Mouse (Mus musculus) stomach, embryonic 14.5 days (tissue): ENCODE measurements around the gene Chrm5. TPM values are rescaled to one million over a fixed set of nuclear protein-coding genes. Genes with fewer than 3 reads are reported as not detected.

Experiments
- ATAC-seq: fragments of 200-750 bp; cut with Nextera tagmentation; 2 replicates; pipeline ENCODE4 v1.8.0; 2017; ENCODE audit warnings: low read depth, moderate TSS enrichment; ENCODE audit not compliant: insufficient number of reproducible peaks, insufficient read depth, low FRiP score
- H3K27ac ChIP-seq: fragments of 300-500 bp; sonication (generic); 2 replicates; pipeline ENCODE4 v1.5.1; 2014; ENCODE audit warnings: mild to moderate bottlenecking, low read length, moderate library complexity, mixed read lengths
- H3K27me3 ChIP-seq: fragments of 300-500 bp; sonication (generic); 2 replicates; pipeline ENCODE4 v1.6.1; 2014; ENCODE audit warnings: low read length, control low read depth, mixed read lengths; ENCODE audit not compliant: control insufficient read depth, insufficient read depth
- H3K36me3 ChIP-seq: fragments of 300-500 bp; sonication (generic); 2 replicates; pipeline ENCODE4 v1.6.1; 2014; ENCODE audit warnings: mild to moderate bottlenecking, control low read depth, low read length, moderate library complexity, mixed read lengths; ENCODE audit not compliant: control insufficient read depth, insufficient read depth
- H3K4me1 ChIP-seq: fragments of 300-500 bp; sonication (generic); 2 replicates; pipeline ENCODE4 v1.6.1; 2014; ENCODE audit warnings: low read length, control low read depth, mixed read lengths; ENCODE audit not compliant: control insufficient read depth, insufficient read depth
- H3K4me2 ChIP-seq: fragments of 300-500 bp; sonication (generic); replicated peaks from 2 replicates; pipeline ENCODE4 v1.6.1; 2014; ENCODE audit warnings: low read depth, low read length, control low read depth
- H3K4me3 ChIP-seq: fragments of 300-500 bp; sonication (generic); 2 replicates; pipeline ENCODE4 v1.5.1; 2014; ENCODE audit warnings: low read depth, low read length, control low read depth
- H3K9ac ChIP-seq: fragments of 300-500 bp; sonication (generic); replicated peaks from 2 replicates; pipeline ENCODE4 v1.6.1; 2014; ENCODE audit warnings: low read depth, mild to moderate bottlenecking, control low read depth, low read length, moderate library complexity, mixed read lengths
- H3K9me3 ChIP-seq: fragments of 300-500 bp; sonication (generic); 2 replicates; pipeline ENCODE4 v1.6.1; 2016; ENCODE audit warnings: low read depth, low read length, control low read depth; ENCODE audit not compliant: control insufficient read depth
- WGBS: fragments of 180-500 bp; shearing (Covaris S2); extraction: QIAGEN DNeasy Blood & Tissue Kit; methylation state at CpG from one replicate; pipeline ENCODE4 v1.1.7; 2014; 5-methylcytosine and 5-hydroxymethylcytosine counted together
- polyA plus RNA-seq: library from polyadenylated mRNA; unstranded; fragments of >200 nt; fragmentation: Nextera tagmentation; extraction: Ambion mirVana; gene quantifications from 2 replicates; pipeline ENCODE4 v1.2.1, GENCODE M21; 2014

The Chrm5 gene
- polyA plus RNA-seq, 1 experiment from 2014 or later, result not detected

DNA sequence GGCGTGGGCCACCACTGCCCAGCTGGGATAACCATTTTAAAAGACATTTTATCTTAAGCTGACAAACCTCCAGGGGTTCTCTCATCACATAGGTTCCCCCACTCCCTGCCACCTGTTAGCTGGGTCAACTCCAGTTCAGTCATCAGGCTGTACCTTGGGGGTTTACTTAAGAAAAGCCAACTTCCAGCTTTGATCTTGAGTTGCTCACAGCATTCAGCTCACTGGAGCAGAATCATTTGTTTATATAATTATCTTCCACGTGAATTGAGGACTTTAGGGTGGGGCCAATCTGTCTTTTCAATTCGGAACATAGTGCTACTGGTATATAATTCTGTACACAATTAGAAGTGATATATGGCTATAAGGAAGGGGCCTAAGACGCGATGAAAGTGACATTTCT, 11.1 kb upstream of the Chrm5 start:
- no peaks in the 10 kb centered on the region for H3K9me3 ChIP-seq
- 55% methylated on average over 5 of the region's 5 CpGs for WGBS
- no peaks in the 10 kb centered on the region for H3K36me3 ChIP-seq
- no peak overlapping the region for H3K9ac ChIP-seq
- no peak for ATAC-seq
- H3K4me1 ChIP-seq, result 0 out of 2 replicates have a peak, but pooled peaks cover 3% of the 10 kb centered on the region
- no peak overlapping the region for H3K4me2 ChIP-seq
- H3K4me3 ChIP-seq, result no peak overlapping the region
- no peaks in the 10 kb centered on the region for H3K27me3 ChIP-seq
- H3K27ac ChIP-seq, result no peak overlapping the region

DNA sequence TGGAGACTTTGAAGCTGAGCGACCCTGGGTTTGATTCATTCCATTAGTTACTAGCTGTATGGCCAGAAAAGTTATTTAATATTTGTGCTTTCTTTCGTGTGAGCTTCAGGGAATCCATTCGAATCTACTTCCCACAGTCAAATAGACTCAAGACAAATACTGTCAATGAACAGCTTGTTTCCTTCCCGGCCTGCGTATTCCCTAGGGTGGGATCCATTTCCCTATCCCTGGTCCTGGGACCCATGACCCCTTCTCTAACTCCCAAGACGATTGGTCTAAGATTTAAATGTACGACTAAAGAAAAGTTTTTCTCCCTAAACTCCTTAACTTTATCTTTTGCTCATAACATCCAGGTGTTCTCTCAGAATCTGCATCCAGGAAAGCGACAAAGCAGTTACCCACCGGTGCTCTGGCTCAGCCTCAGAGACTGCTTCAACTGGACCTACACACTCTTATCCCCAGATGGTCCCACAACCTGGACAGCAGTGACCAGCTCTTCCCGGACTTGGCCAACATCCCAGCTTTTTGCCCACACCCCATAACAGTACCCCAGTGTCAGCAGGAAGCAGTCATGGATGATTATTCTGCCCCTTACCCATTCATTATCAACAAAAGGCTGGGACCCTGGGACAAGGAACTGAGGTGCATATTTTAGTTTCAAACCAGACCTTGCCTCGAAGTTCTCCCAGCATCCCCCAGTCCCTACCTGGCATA, 10.1 kb upstream of the Chrm5 start:
- 0 out of 2 replicates have a peak, but pooled peaks cover 3% of the 10 kb centered on the region for H3K4me1 ChIP-seq
- H3K27ac ChIP-seq, result no peak overlapping the region
- H3K4me2 ChIP-seq, result no peak overlapping the region
- no peak overlapping the region for H3K9ac ChIP-seq
- no peak overlapping the region for H3K4me3 ChIP-seq
- ATAC-seq, result no peak
- no peaks in the 10 kb centered on the region for H3K27me3 ChIP-seq
- H3K36me3 ChIP-seq, result no peaks in the 10 kb centered on the region
- H3K9me3 ChIP-seq, result no peaks in the 10 kb centered on the region
- 75% methylated on average over 11 of the region's 11 CpGs for WGBS

- Histone ChIP-seq H3K4me1 (no peaks in the 10 kb centered on the region), H3K27me3 (no peaks in the 10 kb centered on the region), H3K4me3 (no peak overlapping the region), H3K9me3 (no peaks in the 10 kb centered on the region), H3K36me3 (no peaks in the 10 kb centered on the region), H3K9ac (no peak overlapping the region), H3K27ac (no peak overlapping the region), H3K4me2 (no peak overlapping the region)
- WGBS, result 68% methylated on average over 2 of the region's 2 CpGs
- no peak for ATAC-seq
These were observed 4.3 kb upstream of the Chrm5 start for GRCm38 (mm10) chr2:112484886-112485285.

DNA sequence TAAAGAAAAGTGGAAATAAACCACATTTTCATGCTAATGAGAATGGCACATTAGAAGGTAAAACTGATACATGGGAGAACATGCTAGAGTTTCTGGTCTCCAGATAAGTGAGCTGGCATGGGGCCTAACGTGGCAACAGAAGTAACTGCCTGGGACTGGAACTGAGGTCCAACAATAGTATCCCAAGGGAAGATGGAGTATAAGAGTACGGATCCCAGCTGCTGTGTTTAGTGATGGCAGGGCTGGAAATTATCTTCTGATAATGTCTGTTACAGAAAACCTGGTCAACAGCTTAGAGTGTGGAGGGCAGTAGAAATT, 2.7 kb upstream of the Chrm5 start:
- Histone ChIP-seq H3K9ac (no peak overlapping the region), H3K4me1 (no peaks in the 10 kb centered on the region), H3K27ac (peak overlapping the region; percentile 49; the same call in 1 of the 2 replicates), H3K36me3 (no peaks in the 10 kb centered on the region), H3K4me2 (no peak overlapping the region), H3K9me3 (no peaks in the 10 kb centered on the region), H3K4me3 (no peak overlapping the region), H3K27me3 (no peaks in the 10 kb centered on the region)
- 72% methylated on average over 2 of the region's 2 CpGs for WGBS
- no peak for ATAC-seq

DNA sequence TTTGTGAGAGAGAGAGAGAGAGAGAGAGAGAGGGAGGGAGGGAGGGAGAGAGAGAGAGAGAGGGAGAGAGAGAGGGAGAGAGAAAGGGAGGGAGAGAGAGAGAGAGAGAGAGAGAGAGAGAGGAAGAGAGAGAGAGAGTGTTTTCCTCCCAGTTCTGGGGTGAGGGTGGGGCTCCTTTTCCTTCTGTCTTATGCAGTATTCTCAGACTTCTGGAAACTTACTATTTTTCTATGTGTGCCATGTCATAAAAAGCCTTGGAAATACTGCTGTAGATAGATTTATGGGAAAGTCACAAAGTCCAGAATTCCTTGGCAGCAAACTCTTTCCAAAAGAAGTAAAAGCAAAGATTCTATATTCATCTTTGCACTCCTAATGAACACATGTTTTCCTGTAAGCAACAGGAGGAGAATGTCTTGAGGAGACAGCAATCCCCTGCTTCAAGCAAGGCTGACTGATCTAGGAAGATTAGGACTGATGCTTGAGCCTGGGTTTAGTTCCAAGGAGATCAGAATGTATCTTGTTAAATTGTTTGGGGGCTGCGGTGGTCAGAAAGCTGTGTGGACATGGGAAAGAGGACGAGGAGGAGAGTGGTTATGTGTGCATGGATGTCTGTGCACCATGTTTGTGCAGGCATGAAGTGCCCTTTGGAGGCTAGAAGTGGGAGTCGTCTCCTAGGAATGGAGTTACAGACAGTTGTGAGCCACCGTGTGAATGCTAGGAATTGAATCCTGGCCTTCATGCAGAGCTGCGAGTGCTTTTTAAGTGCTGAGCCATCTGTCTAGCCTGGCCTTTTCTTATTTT, 2.2 kb upstream of the Chrm5 start:
- H3K9ac ChIP-seq, result no peak overlapping the region
- no peaks in the 10 kb centered on the region for H3K27me3 ChIP-seq
- no peaks in the 10 kb centered on the region for H3K4me1 ChIP-seq
- H3K27ac ChIP-seq, result peak overlapping the region; percentile 49; the same call in 1 of the 2 replicates
- H3K9me3 ChIP-seq, result no peaks in the 10 kb centered on the region
- no peak overlapping the region for H3K4me2 ChIP-seq
- no peak overlapping the region for H3K4me3 ChIP-seq
- ATAC-seq, result peak; percentile 50; the same call in 1 of the 2 replicates
- H3K36me3 ChIP-seq, result no peaks in the 10 kb centered on the region
- 58% methylated on average over 5 of the region's 5 CpGs for WGBS

GRCm38 (mm10) chr2:112481564-112481963, 995 bp upstream of the Chrm5 start:
- WGBS, result 0% methylated on average over 2 of the region's 2 CpGs
- ATAC-seq, result no peak
- no peaks in the 10 kb centered on the region for H3K9me3 ChIP-seq
- no peak overlapping the region for H3K4me3 ChIP-seq
- no peaks in the 10 kb centered on the region for H3K36me3 ChIP-seq
- H3K27me3 ChIP-seq, result no peaks in the 10 kb centered on the region
- no peak overlapping the region for H3K9ac ChIP-seq
- no peak overlapping the region for H3K4me2 ChIP-seq
- no peaks in the 10 kb centered on the region for H3K4me1 ChIP-seq
- H3K27ac ChIP-seq, result no peak overlapping the region

DNA sequence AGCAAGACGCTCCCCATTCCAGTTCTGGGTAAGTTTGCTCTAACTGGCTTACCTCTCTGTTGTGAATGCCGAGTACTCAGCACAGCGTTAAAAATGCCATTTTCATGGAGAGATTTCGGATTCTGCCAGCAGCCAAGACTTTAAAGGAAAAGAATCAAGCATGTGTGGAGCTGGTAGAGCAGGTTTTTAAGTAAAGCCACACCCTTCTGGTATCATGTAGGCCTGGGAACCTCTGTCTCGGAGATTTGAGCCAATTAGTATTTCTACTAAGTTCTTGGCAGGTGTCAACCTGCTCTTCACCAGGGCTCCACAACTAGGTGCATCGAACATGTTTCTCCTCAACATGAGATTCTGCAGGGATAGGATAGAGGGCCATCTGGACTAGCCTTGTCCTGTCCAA, 4.0 kb downstream of the Chrm5 start:
- H3K4me2 ChIP-seq, result no peak overlapping the region
- no peak overlapping the region for H3K4me3 ChIP-seq
- H3K9ac ChIP-seq, result no peak overlapping the region
- no peaks in the 10 kb centered on the region for H3K9me3 ChIP-seq
- no peaks in the 10 kb centered on the region for H3K4me1 ChIP-seq
- H3K27ac ChIP-seq, result peak overlapping the region; percentile 36; the same call in 1 of the 2 replicates
- H3K27me3 ChIP-seq, result no peaks in the 10 kb centered on the region
- WGBS, result 63% methylated on average over 6 of the region's 6 CpGs
- no peaks in the 10 kb centered on the region for H3K36me3 ChIP-seq
- ATAC-seq, result peak; percentile 75; the same call in 1 of the 2 replicates

GRCm38 (mm10) chr2:112474997-112475724, 5.4 kb downstream of the Chrm5 start:
- no peak for ATAC-seq
- Histone ChIP-seq H3K4me1 (no peaks in the 10 kb centered on the region), H3K9ac (no peak overlapping the region), H3K9me3 (no peaks in the 10 kb centered on the region), H3K27ac (no peak overlapping the region; the same call in 1 of the 2 replicates), H3K27me3 (no peaks in the 10 kb centered on the region), H3K4me2 (no peak overlapping the region), H3K36me3 (no peaks in the 10 kb centered on the region), H3K4me3 (no peak overlapping the region)
- 70% methylated on average over 5 of the region's 5 CpGs for WGBS
